Mouse (Mus musculus) intestine, postnatal 0 days (tissue): ENCODE results near the gene Susd1. TPM values are rescaled to one million over a fixed set of nuclear protein-coding genes. Genes with fewer than 3 reads are reported as not detected.

Experiments used
- ATAC-seq: fragments of 200-750 bp; cut with Nextera tagmentation; 2 replicates; pipeline ENCODE4 v1.8.0; 2017; ENCODE audit warnings: mild to moderate bottlenecking, moderate TSS enrichment, moderate library complexity
- H3K27ac ChIP-seq: fragments of 300-500 bp; sonication (generic); 2 replicates; pipeline ENCODE4 v1.5.1; 2014; ENCODE audit warnings: mild to moderate bottlenecking, low read depth, low read length, moderate library complexity
- H3K27me3 ChIP-seq: fragments of 300-500 bp; sonication (generic); replicated peaks from 2 replicates; pipeline ENCODE4 v1.6.1; 2014; ENCODE audit warnings: low read length, mixed read lengths; ENCODE audit not compliant: control insufficient read depth, insufficient read depth
- H3K36me3 ChIP-seq: fragments of 300-500 bp; sonication (generic); 2 replicates; pipeline ENCODE4 v1.6.1; 2014; ENCODE audit warnings: mild to moderate bottlenecking, moderate library complexity; ENCODE audit not compliant: control insufficient read depth, insufficient read depth
- H3K4me1 ChIP-seq: fragments of 300-500 bp; sonication (generic); replicated peaks from 2 replicates; pipeline ENCODE4 v1.6.1; 2014; ENCODE audit warnings: antibody characterized with exemption, low read length, mixed read lengths; ENCODE audit not compliant: control insufficient read depth, insufficient read depth
- H3K4me2 ChIP-seq: fragments of 300-500 bp; sonication (generic); replicated peaks from 2 replicates; pipeline ENCODE4 v1.6.1; 2014; ENCODE audit warnings: low read depth, mild to moderate bottlenecking, moderate library complexity
- H3K4me3 ChIP-seq: fragments of 300-500 bp; sonication (generic); 2 replicates; pipeline ENCODE4 v1.5.1; 2014; ENCODE audit warnings: low read depth, low read length
- H3K9ac ChIP-seq: fragments of 300-500 bp; sonication (generic); 2 replicates; pipeline ENCODE4 v1.6.1; 2014; ENCODE audit warnings: mild to moderate bottlenecking, low read depth, low read length
- H3K9me3 ChIP-seq: fragments of 300-500 bp; sonication (generic); 2 replicates; pipeline ENCODE4 v1.6.1; 2016; ENCODE audit warnings: mixed run types; ENCODE audit not compliant: control insufficient read depth
- CTCF ChIP-seq: sonication (generic); IDR thresholded peaks from 2 replicates; pipeline ENCODE4 v1.5.1; 2016; ENCODE audit warnings: low read depth, mild to moderate bottlenecking, control low read depth, antibody characterized with exemption, moderate library complexity
- WGBS: fragments of 180-500 bp; shearing (Covaris S2); extraction: QIAGEN DNeasy Blood & Tissue Kit; methylation state at CpG from one replicate; pipeline ENCODE4 v1.1.7; 2014; 5-methylcytosine and 5-hydroxymethylcytosine counted together
- polyA plus RNA-seq: library from polyadenylated mRNA; unstranded; fragments of >200 nt; fragmentation: Nextera tagmentation; extraction: Ambion mirVana; gene quantifications from 2 replicates; pipeline ENCODE4 v1.2.1, GENCODE M21; 2015

The Susd1 gene
- polyA plus RNA-seq, 1 experiment from 2014 or later = 5.0 TPM

GRCm38 (mm10) chr4:59450906-59451305, 12.5 kb upstream of the Susd1 start:
- Histone ChIP-seq H3K4me3 (no peak overlapping the region), H3K27me3 (no peaks in the 10 kb centered on the region), H3K9me3 (no peaks in the 10 kb centered on the region), H3K4me1 (no peaks in the 10 kb centered on the region), H3K9ac (no peak overlapping the region), H3K4me2 (no peak overlapping the region), H3K36me3 (no peaks in the 10 kb centered on the region), H3K27ac (no peak overlapping the region)
- no peak for ATAC-seq
- TF ChIP-seq CTCF = no peak
- WGBS = 78% methylated on average over 3 of the region's 3 CpGs

DNA sequence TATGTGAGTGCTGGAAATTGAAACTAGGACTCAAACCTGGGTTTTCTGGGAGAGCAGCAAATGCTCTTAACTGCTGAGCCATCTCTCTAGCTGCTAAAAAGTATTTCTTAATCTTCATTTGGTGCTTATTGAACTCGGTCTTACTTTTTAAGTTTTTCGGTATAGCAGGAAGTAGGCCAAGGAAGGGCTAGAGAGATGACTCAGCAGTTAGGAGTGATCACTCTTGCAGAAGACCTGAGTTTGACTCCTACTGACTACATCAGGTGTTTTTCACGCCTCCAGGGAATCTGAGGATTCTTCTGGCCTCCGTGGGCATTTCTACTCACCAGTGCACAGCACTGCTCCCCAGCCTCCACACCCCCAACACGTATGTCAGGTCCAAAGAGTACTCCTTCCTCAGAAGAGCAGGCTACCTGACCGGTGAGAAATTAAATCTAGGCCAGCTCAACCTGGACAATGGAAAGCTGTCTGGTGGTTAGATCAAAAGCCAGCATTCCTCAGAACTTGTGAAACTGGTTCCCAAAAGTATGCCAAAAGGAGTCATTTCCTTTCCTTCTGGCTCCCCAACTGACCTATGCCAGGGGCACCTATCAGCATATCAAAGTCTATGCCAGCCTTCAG, 11.9 kb upstream of the Susd1 start:
- ATAC-seq = no peak
- H3K9me3 ChIP-seq = no peaks in the 10 kb centered on the region
- no peak overlapping the region for H3K4me3 ChIP-seq
- no peak overlapping the region for H3K27ac ChIP-seq
- WGBS = 66% methylated on average over 6 of the region's 6 CpGs
- TF ChIP-seq CTCF = no peak
- H3K9ac ChIP-seq = no peak overlapping the region
- H3K4me1 ChIP-seq = no peaks in the 10 kb centered on the region
- H3K4me2 ChIP-seq = no peak overlapping the region
- no peaks in the 10 kb centered on the region for H3K36me3 ChIP-seq
- no peaks in the 10 kb centered on the region for H3K27me3 ChIP-seq

- no peak overlapping the region for H3K27ac ChIP-seq
- H3K27me3 ChIP-seq = no peaks in the 10 kb centered on the region
- TF ChIP-seq CTCF = no peak
- no peak overlapping the region for H3K9ac ChIP-seq
- H3K9me3 ChIP-seq = no peaks in the 10 kb centered on the region
- no peak overlapping the region for H3K4me3 ChIP-seq
- H3K4me1 ChIP-seq = no peaks in the 10 kb centered on the region
- no peaks in the 10 kb centered on the region for H3K36me3 ChIP-seq
- 79% methylated on average over 1 of the region's 1 CpGs for WGBS
- ATAC-seq = no peak
- H3K4me2 ChIP-seq = no peak overlapping the region
These were observed 8.9 kb upstream of the Susd1 start for GRCm38 (mm10) chr4:59447296-59447695.

GRCm38 (mm10) chr4:59445516-59445915, 7.1 kb upstream of the Susd1 start:
- 0 out of 2 replicates have a peak, but pooled peaks cover 2% of the 10 kb centered on the region for H3K4me1 ChIP-seq
- H3K9me3 ChIP-seq = no peaks in the 10 kb centered on the region
- no peak for TF ChIP-seq CTCF
- no peak overlapping the region for H3K4me2 ChIP-seq
- WGBS = 51% methylated on average over 6 of the region's 6 CpGs
- no peak overlapping the region for H3K4me3 ChIP-seq
- H3K27ac ChIP-seq = no peak overlapping the region
- no peaks in the 10 kb centered on the region for H3K36me3 ChIP-seq
- no peak overlapping the region for H3K9ac ChIP-seq
- no peaks in the 10 kb centered on the region for H3K27me3 ChIP-seq
- ATAC-seq = no peak

- no peak overlapping the region for H3K27ac ChIP-seq
- no peak for TF ChIP-seq CTCF
- H3K9me3 ChIP-seq = no peaks in the 10 kb centered on the region
- H3K4me3 ChIP-seq = no peak overlapping the region
- ATAC-seq = no peak
- no peak overlapping the region for H3K9ac ChIP-seq
- no peaks in the 10 kb centered on the region for H3K27me3 ChIP-seq
- H3K36me3 ChIP-seq = no peaks in the 10 kb centered on the region
- H3K4me2 ChIP-seq = no peak overlapping the region
- H3K4me1 ChIP-seq = 0 out of 2 replicates have a peak, but pooled peaks cover 7% of the 10 kb centered on the region
- WGBS = 76% methylated on average over 3 of the region's 3 CpGs
These were observed 6.6 kb upstream of the Susd1 start for GRCm38 (mm10) chr4:59444994-59445393.

- no peak for ATAC-seq
- 84% methylated on average over 4 of the region's 4 CpGs for WGBS
- Histone ChIP-seq H3K4me1 (0 out of 2 replicates have a peak, but pooled peaks cover 7% of the 10 kb centered on the region), H3K27me3 (no peaks in the 10 kb centered on the region), H3K4me3 (no peak overlapping the region), H3K4me2 (no peak overlapping the region), H3K27ac (no peak overlapping the region), H3K36me3 (no peaks in the 10 kb centered on the region), H3K9ac (no peak overlapping the region), H3K9me3 (no peaks in the 10 kb centered on the region)
- TF ChIP-seq CTCF = no peak
These were observed 5.7 kb upstream of the Susd1 start for GRCm38 (mm10) chr4:59444085-59444484.

DNA sequence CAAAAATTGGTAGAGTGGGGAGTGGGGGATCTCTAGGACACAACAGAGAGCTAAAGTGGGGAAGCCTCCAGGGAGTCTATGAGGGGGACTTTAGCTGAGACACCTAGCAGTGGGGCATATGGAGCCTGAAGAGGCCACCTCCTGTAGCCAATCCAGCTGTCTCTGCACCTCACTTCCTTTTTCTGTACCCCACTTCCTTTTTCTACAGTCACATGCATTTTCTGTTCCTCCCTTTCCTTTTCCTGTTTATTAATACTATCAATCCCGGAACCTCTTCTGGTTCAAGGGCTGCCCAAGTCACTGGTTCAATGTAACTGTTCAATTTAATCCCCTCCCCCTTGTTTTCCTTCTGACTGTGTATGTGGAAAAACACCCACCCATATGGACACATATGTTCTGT, 2.8 kb upstream of the Susd1 start:
- TF ChIP-seq CTCF = no peak
- no peak overlapping the region; the same call in 1 of the 2 replicates for H3K27ac ChIP-seq
- no peak for ATAC-seq
- WGBS = 50% methylated on average over 1 of the region's 1 CpGs
- H3K4me2 ChIP-seq = no peak overlapping the region
- H3K4me1 ChIP-seq = peaks cover 7% of the 10 kb centered on the region; the same call in 1 of the 2 replicates
- no peak overlapping the region for H3K4me3 ChIP-seq
- H3K9ac ChIP-seq = no peak overlapping the region
- no peaks in the 10 kb centered on the region for H3K27me3 ChIP-seq
- H3K36me3 ChIP-seq = no peaks in the 10 kb centered on the region
- H3K9me3 ChIP-seq = no peaks in the 10 kb centered on the region
